Mouse (Mus musculus) hindbrain, embryonic 11.5 days (tissue): Measurements from ENCODE around the gene Cacnb4. TPM values are rescaled to one million over a fixed set of nuclear protein-coding genes. Genes with fewer than 3 reads are reported as not detected.

Experiments
- polyA plus RNA-seq: library from polyadenylated mRNA; unstranded; fragments of >200 nt; fragmentation: Nextera tagmentation; extraction: Ambion mirVana; gene quantifications from 2 replicates; pipeline ENCODE4 v1.2.1, GENCODE M21; 2014

Gene Cacnb4
- polyA plus RNA-seq, 1 experiment from 2014 or later, result 4.9 TPM

Other genes with a start within 250 kb of the Cacnb4 start
- gene Stam2, start 65.5 kb upstream of the Cacnb4 start, polyA plus RNA-seq, result 45.9 and 48.8 TPM in 2 replicates
- gene Fmnl2, start 181.0 kb upstream of the Cacnb4 start, polyA plus RNA-seq, result 10.1 and 19.5 TPM in 2 replicates